Mouse (Mus musculus) gastrocnemius, postnatal 4 days (tissue): ENCODE measurements around the gene Phkg2. TPM values are rescaled to one million over a fixed set of nuclear protein-coding genes. Genes with fewer than 3 reads are reported as not detected.
"Not testable (repeated sequence)": the region's sequence is repeated elsewhere in the genome, so short reads cannot be mapped to it uniquely, and the experiment has no call there.

Experiments
- DNase-seq, 2 experiments: peaks; one replicate each; pipeline ENCODE4 v3.0.0; 2021 to 2022; ENCODE audit warnings: low spot score in 2 of 2, mixed read lengths in 2 of 2
- total RNA-seq, 2 experiments: library from RNA; stranded (reverse); gene quantifications; 2 replicates each; pipeline ENCODE4 v1.2.3; 2021

The Phkg2 gene
- total RNA-seq, 2 experiments from 2014 or later: 21.6 to 25.5 TPM

GRCm38 (mm10) chr7:127601735-127602134, 28.6 kb downstream of the Phkg2 start:
- no peak for DNase-seq

- no peak for DNase-seq
Measured at GRCm38 (mm10) chr7:127602903-127603302, 29.8 kb downstream of the Phkg2 start.

- no peak for DNase-seq
Measured at GRCm38 (mm10) chr7:127604256-127604655, 31.1 kb downstream of the Phkg2 start.

- no peak for DNase-seq
Measured at GRCm38 (mm10) chr7:127607150-127607549, 34.0 kb downstream of the Phkg2 start.

- DNase-seq: no peak
Measured at GRCm38 (mm10) chr7:127611011-127611410, 37.9 kb downstream of the Phkg2 start.

- no peak for DNase-seq
Measured at GRCm38 (mm10) chr7:127611561-127611960, 38.4 kb downstream of the Phkg2 start.

- DNase-seq: no peak
Measured at GRCm38 (mm10) chr7:127613501-127613900, 40.4 kb downstream of the Phkg2 start.

GRCm38 (mm10) chr7:127614091-127614490, 41.0 kb downstream of the Phkg2 start:
- DNase-seq: no peak

GRCm38 (mm10) chr7:127614511-127614890, 41.4 kb downstream of the Phkg2 start:
- peak in 1 of 2 experiments; percentile 60 for DNase-seq

GRCm38 (mm10) chr7:127614891-127615843, 42.0 kb downstream of the Phkg2 start, which contains the start of gene Zfp629:
Gene Zfp629 (minus strand): TSS chr7:127615797.
- DNase-seq: peak; percentile 45 to 79

- DNase-seq: no peak
Measured at GRCm38 (mm10) chr7:127616336-127616735, 43.2 kb downstream of the Phkg2 start.

- DNase-seq: no peak
Measured at GRCm38 (mm10) chr7:127616881-127617280, 43.7 kb downstream of the Phkg2 start.

GRCm38 (mm10) chr7:127617962-127618361, 44.8 kb downstream of the Phkg2 start:
- DNase-seq: no peak

GRCm38 (mm10) chr7:127618402-127618801, 45.3 kb downstream of the Phkg2 start:
- not testable (repeated sequence) for DNase-seq

- no peak for DNase-seq
Measured at GRCm38 (mm10) chr7:127626039-127626438, 52.9 kb downstream of the Phkg2 start.

- DNase-seq: no peak
Measured at GRCm38 (mm10) chr7:127626471-127626870, 53.3 kb downstream of the Phkg2 start.

- DNase-seq: no peak
Measured at GRCm38 (mm10) chr7:127628646-127629045, 55.5 kb downstream of the Phkg2 start.

- DNase-seq: no peak
Measured at GRCm38 (mm10) chr7:127631416-127631815, 58.3 kb downstream of the Phkg2 start.
